Mouse (Mus musculus) retina, embryonic 14.5 days (tissue): ENCODE results near the gene Olfr804.

ENCODE experiments used
- DNase-seq: peaks from one replicate; pipeline ENCODE4 v3.0.0-alpha.2; 2015; ENCODE audit warnings: low spot score

Olfr804 gene

DNA sequence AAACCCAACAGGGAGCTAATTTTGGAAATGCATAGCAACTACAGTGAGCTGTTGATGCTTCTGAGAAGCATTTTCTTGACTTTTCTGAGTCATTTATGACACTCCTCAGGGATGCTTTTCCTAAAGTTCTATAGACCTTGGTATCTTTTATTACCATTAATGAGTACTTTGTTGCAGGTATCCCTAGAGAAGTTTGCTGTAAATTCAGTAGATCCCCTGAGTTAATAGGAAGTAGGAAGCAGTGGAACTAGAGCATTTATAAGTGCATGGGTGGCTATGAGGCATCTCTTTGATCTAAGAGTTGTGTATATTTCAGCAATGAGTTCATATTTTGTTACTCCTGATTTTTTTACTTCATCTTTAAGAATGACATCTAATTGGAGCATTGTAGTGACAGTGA is at the start of gene Olfr804:
Olfr804 (plus strand) TSS at position 301 of the 400 bp plus-strand sequence.
- DNase-seq = no peak

DNA sequence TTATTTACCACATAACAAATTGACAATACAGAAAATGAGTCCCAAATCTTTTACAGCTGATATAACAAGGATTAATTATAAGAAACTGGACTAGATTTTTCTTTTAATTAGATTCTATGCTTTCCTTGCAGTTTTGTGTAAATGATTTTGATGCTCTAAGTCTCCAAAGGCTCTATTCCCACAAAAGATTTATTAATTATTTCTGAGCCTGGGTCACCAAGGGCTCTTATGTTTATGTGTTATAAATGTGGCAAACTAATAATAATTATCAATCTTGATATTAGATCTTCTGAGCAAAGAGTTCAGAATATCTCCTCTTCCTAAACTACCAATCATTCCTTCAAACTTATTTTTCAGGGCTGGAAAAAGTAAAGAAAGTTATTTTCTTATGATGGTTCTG is 45.6 kb upstream of the Olfr804 start, which contains the start of gene Olfr800:
Olfr800 (plus strand) TSS at position 301 of the 400 bp plus-strand sequence.
- no peak for DNase-seq

DNA sequence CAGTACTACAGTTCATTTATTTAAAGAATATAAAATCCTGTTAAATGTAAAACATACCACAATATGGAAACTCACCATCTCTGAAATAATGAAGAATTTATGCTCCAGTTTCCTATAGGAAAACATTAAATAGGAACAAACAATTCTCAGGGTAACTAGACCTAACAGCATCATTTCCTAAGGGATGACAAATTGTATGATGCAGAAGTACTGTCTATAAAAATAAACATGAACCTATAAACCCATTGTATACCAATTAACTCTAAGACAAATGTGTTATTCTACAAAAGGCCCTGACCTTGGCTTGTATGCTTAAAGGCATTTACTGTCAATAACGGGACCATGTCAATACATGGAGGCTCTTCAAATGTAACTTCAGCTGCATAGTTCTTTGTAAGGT is 29.2 kb upstream of the Olfr804 start, which contains the start of gene Olfr801:
Olfr801 (minus strand) TSS at position 101 of the 400 bp plus-strand sequence.
- no peak for DNase-seq

DNA sequence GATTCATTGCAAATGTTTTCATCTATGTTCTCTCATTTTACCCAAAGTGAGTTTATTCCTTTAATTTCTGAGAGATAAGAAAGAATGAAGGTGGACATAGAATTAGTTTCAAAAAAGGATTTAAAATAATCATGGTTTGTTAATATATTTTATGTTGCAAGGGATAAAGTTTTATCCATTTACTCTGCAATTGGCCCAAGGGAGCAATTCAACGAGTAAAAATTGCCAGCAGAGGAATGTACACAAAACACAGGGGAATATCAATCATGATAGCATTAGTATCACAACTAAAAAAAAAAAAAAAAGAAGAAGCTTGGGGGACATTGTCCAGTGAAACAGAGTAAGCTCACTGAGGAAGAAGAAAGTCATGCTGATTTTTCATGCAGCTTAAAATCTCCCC is 14.9 kb upstream of the Olfr804 start, which contains the start of gene Olfr802:
Olfr802 (minus strand) TSS at position 101 of the 400 bp plus-strand sequence.
- no peak for DNase-seq

DNA sequence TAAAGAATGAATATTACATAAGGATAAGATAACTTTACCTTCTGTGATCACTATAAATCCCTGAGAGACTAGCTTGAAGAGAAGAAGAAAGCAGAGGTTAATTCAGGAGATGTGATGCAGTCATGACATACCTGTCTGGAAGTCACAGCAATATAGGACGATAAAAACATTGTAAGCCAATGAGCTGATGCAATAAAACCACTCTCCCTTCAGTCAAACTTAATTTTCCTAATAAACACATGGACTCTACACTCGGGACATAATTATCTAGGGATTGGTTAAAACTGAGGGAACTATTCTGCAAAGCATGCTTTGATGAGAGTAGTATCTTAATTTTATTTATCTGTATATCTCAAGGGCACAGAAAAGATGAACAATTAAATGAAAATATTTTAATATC is 8.8 kb upstream of the Olfr804 start, which contains the start of gene Olfr803:
Olfr803 (minus strand) TSS at position 101 of the 400 bp plus-strand sequence.
- no peak for DNase-seq

DNA sequence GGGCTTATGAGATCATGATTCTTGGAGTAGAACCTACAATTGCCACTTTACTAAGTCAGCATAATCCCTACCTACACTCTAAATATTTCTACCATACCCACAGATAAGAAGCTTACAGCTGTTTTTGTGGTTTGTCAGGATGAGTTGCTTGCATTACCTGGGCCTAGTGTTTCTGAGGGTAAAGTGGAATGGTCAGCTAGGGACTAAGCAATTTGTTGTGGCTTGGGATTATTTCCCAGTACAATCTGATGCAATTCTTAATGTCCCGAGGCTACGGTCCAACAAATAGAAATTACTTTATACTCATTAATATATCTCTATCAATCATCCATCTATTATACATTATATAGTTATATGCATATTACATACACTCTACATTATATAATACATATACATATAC is 26.3 kb downstream of the Olfr804 start, which contains the start of gene Olfr805:
Olfr805 (minus strand) TSS at position 101 of the 400 bp plus-strand sequence.
- no peak for DNase-seq

DNA sequence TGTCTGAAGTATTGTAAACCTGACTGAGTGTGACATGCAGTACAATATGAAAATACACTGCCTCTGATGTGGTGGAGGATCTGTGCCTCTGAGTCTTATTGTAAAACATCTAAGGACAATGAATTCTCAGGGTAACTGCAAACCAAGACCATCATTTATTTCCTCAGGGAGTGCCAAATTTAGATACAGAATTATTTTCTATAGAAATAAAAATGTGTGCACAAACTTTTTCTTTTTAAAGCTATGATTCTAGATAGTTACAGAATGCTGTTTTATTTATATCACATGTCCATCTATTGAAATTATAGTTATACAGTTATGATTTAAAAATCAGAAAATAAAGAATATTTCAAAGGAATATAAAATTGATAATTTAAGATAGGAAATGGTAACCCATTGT is 38.8 kb downstream of the Olfr804 start, which contains the start of gene Olfr806:
Olfr806 (minus strand) TSS at position 101 of the 400 bp plus-strand sequence.
- DNase-seq = no peak

DNA sequence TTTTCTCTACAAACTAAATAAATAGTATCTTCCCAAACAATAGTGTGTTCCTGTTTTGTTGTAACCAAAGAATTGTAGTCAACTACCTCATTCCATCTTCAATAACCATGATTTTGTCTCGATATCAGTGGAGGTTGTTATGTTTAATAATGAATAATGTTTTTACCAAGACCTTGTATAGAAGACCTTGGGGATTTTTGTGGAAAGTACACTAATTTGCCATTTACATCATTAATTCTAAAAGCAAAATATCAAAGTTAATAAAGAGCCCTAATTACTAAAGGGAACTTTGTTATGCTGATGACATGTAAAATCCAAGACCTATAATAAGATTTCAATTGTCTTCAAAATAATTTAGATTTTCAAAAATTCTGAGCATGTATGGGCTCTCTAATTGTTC is 54.7 kb downstream of the Olfr804 start, which contains the start of gene Olfr807:
Olfr807 (minus strand) TSS at position 101 of the 400 bp plus-strand sequence.
- DNase-seq = no peak
